Mouse (Mus musculus): ENCODE measurements at regions not wholly inside any gene's neighbourhood (a gene's known extent, or its start where the extent isn't known, plus 50 kb on each side); places are given as distances from the start of the nearest gene placed in this dataset.

GRCm38 (mm10) chr13:115671685-115672084 lies 569.9 kb upstream of the Itga1 start:
- DNase-seq = no peak

- no peak for DNase-seq
Measured at GRCm38 (mm10) chr13:115669516-115669915, 567.8 kb upstream of the Itga1 start.

GRCm38 (mm10) chr13:115655134-115655533 lies 553.4 kb upstream of the Itga1 start:
- no peak for DNase-seq

- DNase-seq = no peak
Measured at GRCm38 (mm10) chr13:115652935-115653334, 551.2 kb upstream of the Itga1 start.

- DNase-seq = no peak
Measured at GRCm38 (mm10) chr13:115652352-115652751, 550.6 kb upstream of the Itga1 start.

GRCm38 (mm10) chr13:115631410-115632105 lies 529.8 kb upstream of the Itga1 start:
- no peak for DNase-seq

GRCm38 (mm10) chr13:115630603-115631002 lies 528.8 kb upstream of the Itga1 start:
- DNase-seq = no peak

GRCm38 (mm10) chr13:115613174-115613573 lies 511.4 kb upstream of the Itga1 start:
- no peak for DNase-seq

- no peak for DNase-seq
Measured at GRCm38 (mm10) chr13:115606441-115606840, 504.7 kb upstream of the Itga1 start.

GRCm38 (mm10) chr13:115595126-115595671 lies 493.4 kb upstream of the Itga1 start:
- no peak for DNase-seq

- DNase-seq = no peak
Measured at GRCm38 (mm10) chr13:115575967-115576366, 474.2 kb upstream of the Itga1 start.

GRCm38 (mm10) chr13:115575052-115575891 lies 473.5 kb upstream of the Itga1 start:
- no peak for DNase-seq

GRCm38 (mm10) chr13:115541167-115541566 lies 439.4 kb upstream of the Itga1 start:
- no peak for DNase-seq

GRCm38 (mm10) chr13:115535900-115536299 lies 434.1 kb upstream of the Itga1 start:
- DNase-seq = no peak

GRCm38 (mm10) chr13:115513914-115514313 lies 412.1 kb upstream of the Itga1 start:
- DNase-seq = no peak

GRCm38 (mm10) chr13:115512214-115512613 lies 410.4 kb upstream of the Itga1 start:
- no peak for DNase-seq

GRCm38 (mm10) chr13:115508646-115509045 lies 406.9 kb upstream of the Itga1 start:
- no peak for DNase-seq

- no peak for DNase-seq
Measured at GRCm38 (mm10) chr13:115494399-115494798, 392.6 kb upstream of the Itga1 start.

- DNase-seq = no peak
Measured at GRCm38 (mm10) chr13:115475861-115476260, 374.1 kb upstream of the Itga1 start.

- no peak for DNase-seq
Measured at GRCm38 (mm10) chr13:115465689-115466088, 363.9 kb upstream of the Itga1 start.

- DNase-seq = no peak
Measured at GRCm38 (mm10) chr13:115451244-115451643, 349.5 kb upstream of the Itga1 start.

GRCm38 (mm10) chr13:115427091-115428033 lies 325.6 kb upstream of the Itga1 start:
- no peak for DNase-seq

Data from layer of hippocampus, adult 9-11 months (tissue).